Mouse (Mus musculus) cortical plate, adult 2 months (tissue): ENCODE measurements around the gene Uqcc3.

ENCODE experiments used
- CTCF ChIP-seq: fragments of 200-500 bp; IDR thresholded peaks from 2 replicates; pipeline ENCODE4 v1.5.1; 2011; ENCODE audit warnings: mild to moderate bottlenecking, control low read depth, low read length; ENCODE audit not compliant: insufficient read depth; ENCODE audit errors: extremely low read depth
- POLR2A ChIP-seq: fragments of 200-500 bp; IDR thresholded peaks from 2 replicates; pipeline ENCODE4 v1.6.1; 2011; ENCODE audit warnings: mild to moderate bottlenecking, low read length, control low read depth; ENCODE audit not compliant: insufficient read depth; ENCODE audit errors: extremely low read depth

- TF ChIP-seq POLR2A (no peak), CTCF (no peak)
Measured at GRCm38 (mm10) chr19:8841012-8841411, 39.7 kb downstream of the Uqcc3 start.
